Mouse (Mus musculus) CH12.LX (cell line): ENCODE data around the gene Sf3a1. TPM values are rescaled to one million over a fixed set of nuclear protein-coding genes. Genes with fewer than 3 reads are reported as not detected.

ENCODE experiments used
- DNase-seq: peaks from one replicate; pipeline ENCODE4 v3.0.0-alpha.2; 2013; ENCODE audit errors: extremely low read depth
- H3K27ac ChIP-seq: 2 replicates; pipeline ENCODE4 v1.5.1; 2012; ENCODE audit warnings: low read depth, mild to moderate bottlenecking, control low read depth, moderate library complexity; ENCODE audit not compliant: insufficient read depth
- H3K27me3 ChIP-seq: replicated peaks from 2 replicates; pipeline ENCODE3; 2012; ENCODE audit warnings: inconsistent platforms
- H3K36me3 ChIP-seq, 2 experiments: replicated peaks in 1 of 2; 2 replicates each; pipeline versions ENCODE3 to v1.6.1; 2012; ENCODE audit warnings: inconsistent platforms in 1 of 2, low read length in 1 of 2, mild to moderate bottlenecking in 1 of 2, mixed read lengths in 1 of 2, moderate library complexity in 1 of 2; ENCODE audit not compliant: control insufficient read depth in 1 of 2, insufficient read depth in 1 of 2
- H3K4me1 ChIP-seq, 2 experiments: 2 replicates each; pipeline ENCODE4 v1.6.1; 2012; ENCODE audit warnings: inconsistent platforms in 1 of 2, moderate library complexity in 1 of 2; ENCODE audit not compliant: insufficient read depth in 2 of 2, control insufficient read depth in 1 of 2
- H3K4me2 ChIP-seq: 2 replicates; pipeline ENCODE4 v1.6.1; 2012; ENCODE audit warnings: low read depth, mild to moderate bottlenecking, control low read depth; ENCODE audit not compliant: poor library complexity, insufficient read depth, severe bottlenecking
- H3K4me3 ChIP-seq, 3 experiments: fragments of 150-350 bp in 1 of 3; sonication (generic) in 1 of 3; replicated peaks in 1 of 3; 2 replicates each; pipeline versions ENCODE3 to v1.5.1; 2011 to 2012; ENCODE audit warnings: low read depth in 2 of 3, low read length in 2 of 3, mild to moderate bottlenecking in 2 of 3, moderate library complexity in 2 of 3, control low read depth in 1 of 3, improper control_type of control experiment in 1 of 3, inconsistent platforms in 1 of 3, mixed read lengths in 1 of 3; ENCODE audit not compliant: poor library complexity in 1 of 3
- H3K79me2 ChIP-seq: replicated peaks from 2 replicates; pipeline ENCODE4 v1.6.1; 2012; ENCODE audit warnings: mild to moderate bottlenecking, moderate library complexity; ENCODE audit not compliant: control insufficient read depth, poor library complexity, insufficient read depth, severe bottlenecking; ENCODE audit errors: extremely low read depth
- H3K9ac ChIP-seq: 2 replicates; pipeline ENCODE4 v1.6.1; 2012; ENCODE audit warnings: low read depth, mild to moderate bottlenecking, control low read depth, moderate library complexity; ENCODE audit not compliant: insufficient read depth
- H3K9me3 ChIP-seq: replicated peaks from 2 replicates; pipeline ENCODE3; 2012; ENCODE audit warnings: low read length, inconsistent platforms, mixed read lengths
- BHLHE40 ChIP-seq: IDR thresholded peaks from 2 replicates; pipeline ENCODE4 v1.6.1; 2011; ENCODE audit warnings: mild to moderate bottlenecking, low read depth, low read length, improper control_type of control experiment
- CHD2 ChIP-seq: IDR thresholded peaks from 2 replicates; pipeline ENCODE4 v1.6.1; 2011; ENCODE audit warnings: low read length, improper control_type of control experiment
- CTCF ChIP-seq, 2 experiments: IDR thresholded peaks in 1 of 2; conservative IDR thresholded peaks in 1 of 2; 2 replicates each; pipeline ENCODE4 v1.5.1; 2011 to 2012; ENCODE audit warnings: low read depth in 2 of 2, low read length in 2 of 2, improper control_type of control experiment in 1 of 2, inconsistent platforms in 1 of 2, mild to moderate bottlenecking in 1 of 2, moderate library complexity in 1 of 2
- E2F4 ChIP-seq: IDR thresholded peaks from 2 replicates; pipeline ENCODE4 v1.6.1; 2011; ENCODE audit warnings: low read depth, low read length, improper control_type of control experiment; ENCODE audit not compliant: insufficient replicate concordance
- ELF1 ChIP-seq: IDR thresholded peaks from 2 replicates; pipeline ENCODE4 v1.6.1; 2014; ENCODE audit warnings: low read depth, mild to moderate bottlenecking, inconsistent platforms, low read length, improper control_type of control experiment
- ETS1 ChIP-seq: conservative IDR thresholded peaks from 2 replicates; pipeline ENCODE4 v1.6.1; 2012; ENCODE audit warnings: low read depth, mild to moderate bottlenecking, inconsistent platforms, low read length, improper control_type of control experiment, moderate library complexity
- HCFC1 ChIP-seq: IDR thresholded peaks from 2 replicates; pipeline ENCODE4 v1.6.1; 2012; ENCODE audit warnings: low read depth, mild to moderate bottlenecking, inconsistent platforms, low read length, improper control_type of control experiment
- JUND ChIP-seq: conservative IDR thresholded peaks from 2 replicates; pipeline ENCODE4 v1.6.1; 2011; ENCODE audit warnings: low read depth, low read length, improper control_type of control experiment
- KAT2A ChIP-seq: IDR thresholded peaks from 2 replicates; pipeline ENCODE4 v1.6.1; 2012; ENCODE audit warnings: low read length, improper control_type of control experiment, inconsistent platforms; ENCODE audit not compliant: insufficient replicate concordance
- MAX ChIP-seq: IDR thresholded peaks from 2 replicates; pipeline ENCODE4 v1.6.1; 2011; ENCODE audit warnings: low read length, improper control_type of control experiment
- MAZ ChIP-seq: IDR thresholded peaks from 2 replicates; pipeline ENCODE4 v1.6.1; 2012; ENCODE audit warnings: low read depth, mild to moderate bottlenecking, inconsistent platforms, low read length, improper control_type of control experiment, moderate library complexity
- MEF2A ChIP-seq: IDR thresholded peaks from 2 replicates; pipeline ENCODE4 v1.6.1; 2014; ENCODE audit warnings: low read depth, mild to moderate bottlenecking, inconsistent platforms, low read length, improper control_type of control experiment, borderline replicate concordance
- MXI1 ChIP-seq: IDR thresholded peaks from 2 replicates; pipeline ENCODE4 v1.6.1; 2011; ENCODE audit warnings: mild to moderate bottlenecking, low read depth, low read length, improper control_type of control experiment
- NELFE ChIP-seq: IDR thresholded peaks from 2 replicates; pipeline ENCODE4 v1.6.1; 2011; ENCODE audit warnings: low read depth, low read length, improper control_type of control experiment
- NRF1 ChIP-seq: IDR thresholded peaks from 2 replicates; pipeline ENCODE4 v1.6.1; 2014; ENCODE audit warnings: low read depth, mild to moderate bottlenecking, inconsistent platforms, low read length, improper control_type of control experiment, moderate library complexity
- POLR2A ChIP-seq: IDR thresholded peaks from 2 replicates; pipeline ENCODE4 v1.6.1; 2011; ENCODE audit warnings: low read depth, mild to moderate bottlenecking, improper control_type of control experiment, low read length
- POLR2AphosphoS2 ChIP-seq: IDR thresholded peaks from 2 replicates; pipeline ENCODE4 v1.6.1; 2011; ENCODE audit warnings: low read depth, low read length, improper control_type of control experiment
- RAD21 ChIP-seq: IDR thresholded peaks from 2 replicates; pipeline ENCODE4 v1.6.1; 2011; ENCODE audit warnings: low read depth, mild to moderate bottlenecking, low read length, improper control_type of control experiment, moderate library complexity
- SIN3A ChIP-seq: IDR thresholded peaks from 2 replicates; pipeline ENCODE4 v1.6.1; 2012; ENCODE audit warnings: low read length, improper control_type of control experiment, inconsistent platforms
- SMC3 ChIP-seq: IDR thresholded peaks from 2 replicates; pipeline ENCODE4 v1.6.1; 2011; ENCODE audit warnings: low read depth, low read length, improper control_type of control experiment
- TCF12 ChIP-seq: IDR thresholded peaks from 2 replicates; pipeline ENCODE4 v1.6.1; 2014; ENCODE audit warnings: low read depth, mild to moderate bottlenecking, inconsistent platforms, low read length, improper control_type of control experiment
- UBTF ChIP-seq: IDR thresholded peaks from 2 replicates; pipeline ENCODE4 v1.6.1; 2012; ENCODE audit warnings: low read depth, mild to moderate bottlenecking, inconsistent platforms, low read length, improper control_type of control experiment, moderate library complexity
- USF1 ChIP-seq: IDR thresholded peaks from 2 replicates; pipeline ENCODE4 v1.6.1; 2014; ENCODE audit warnings: low read depth, mild to moderate bottlenecking, inconsistent platforms, low read length, improper control_type of control experiment
- USF2 ChIP-seq: conservative IDR thresholded peaks from 2 replicates; pipeline ENCODE4 v1.6.1; 2011; ENCODE audit warnings: low read depth, low read length, improper control_type of control experiment
- ZC3H11A ChIP-seq: IDR thresholded peaks from 2 replicates; pipeline ENCODE4 v1.6.1; 2012; ENCODE audit warnings: low read depth, mild to moderate bottlenecking, inconsistent platforms, low read length, improper control_type of control experiment
- ZKSCAN1 ChIP-seq: IDR thresholded peaks from 2 replicates; pipeline ENCODE4 v1.6.1; 2012; ENCODE audit warnings: low read depth, inconsistent platforms, low read length, improper control_type of control experiment, borderline replicate concordance
- ZMIZ1 ChIP-seq: IDR thresholded peaks from 2 replicates; pipeline ENCODE4 v1.6.1; 2012; ENCODE audit warnings: low read depth, mild to moderate bottlenecking, inconsistent platforms, low read length, improper control_type of control experiment
- dilution Hi-C: fragments of 300-500 bp; cut with MboI; formaldehyde crosslinking; loops from 2 replicates; pipeline ENCODE4 v1.14.3; 2020; ENCODE audit warnings: low sequenced_read_pairs; ENCODE audit not compliant: extremely low pct_unique_long_range_greater_than_20kb, extremely low pct_ligation_motif_present
- in situ Hi-C: fragments of 300-500 bp; cut with MboI; formaldehyde crosslinking; loops from 3 replicates; pipeline ENCODE4 v1.14.3; 2019; ENCODE audit warnings: low sequenced_read_pairs, low pct_ligation_motif_present, low pct_unique_long_range_greater_than_20kb, mixed read lengths
- polyA plus RNA-seq: library from polyadenylated mRNA; unstranded; fragments of >175 nt; gene quantifications from 2 replicates; pipeline ENCODE4 v1.2.1, GENCODE M21; 2012; ENCODE audit warnings: low read depth; ENCODE audit not compliant: insufficient read length
- total RNA-seq, 2 experiments: library from RNA; depleted of rRNA; stranded (reverse); fragments of 300-350 nt in 1 of 2; fragments of >200 nt in 1 of 2; gene quantifications; 2 replicates each; pipeline ENCODE4 v1.2.3; 2012 to 2014

Gene Sf3a1
- total and polyA plus RNA-seq, 3 experiments, result 29.5 to 97.6 (median 46.5) TPM

GRCm38 (mm10) chr11:4190677-4191076, 30.5 kb downstream of the Sf3a1 start:
- Histone ChIP-seq H3K9ac (no peak overlapping the region), H3K36me3 (peaks cover 0 to 38% of the 10 kb centered on the region in 2 experiments), H3K27me3 (no peaks in the 10 kb centered on the region), H3K4me3 (no peak overlapping the region), H3K9me3 (no peaks in the 10 kb centered on the region), H3K79me2 (peaks cover 24% of the 10 kb centered on the region), H3K4me2 (no peak overlapping the region), H3K4me1 (peaks cover 21 to 84% of the 10 kb centered on the region in 2 experiments), H3K27ac (no peak overlapping the region)
- no peak for DNase-seq
- in situ Hi-C loops (no loop called here), dilution Hi-C loops (no loop called here)
- no peak for TF ChIP-seq KAT2A
- no peak for TF ChIP-seq NRF1
- no peak for TF ChIP-seq E2F4
- TF ChIP-seq MAX, result no peak
- TF ChIP-seq BHLHE40, result no peak
- no peak for TF ChIP-seq MAZ
- TF ChIP-seq USF2, result no peak
- no peak for TF ChIP-seq RAD21
- no peak for TF ChIP-seq SMC3
- no peak for TF ChIP-seq MEF2A
- TF ChIP-seq TCF12, result no peak
- TF ChIP-seq NELFE, result no peak
- TF ChIP-seq CTCF (conservative IDR thresholded peaks at IDR 0.05 in 1 of 2, IDR thresholded peaks at IDR 0.05 in 1 of 2; ENCODE audit: low read depth in 2 of 2, low read length in 2 of 2), result no peak
- TF ChIP-seq JUND, result no peak
- no peak for TF ChIP-seq POLR2AphosphoS2
- no peak for TF ChIP-seq SIN3A
- no peak for TF ChIP-seq USF1

GRCm38 (mm10) chr11:4192757-4193156, 32.6 kb downstream of the Sf3a1 start:
- H3K9me3 ChIP-seq, result no peaks in the 10 kb centered on the region
- no peak for TF ChIP-seq MXI1
- TF ChIP-seq E2F4, result no peak
- no peak for TF ChIP-seq ETS1
- no peak for TF ChIP-seq SMC3
- TF ChIP-seq UBTF, result no peak
- TF ChIP-seq NRF1, result no peak
- no peak for TF ChIP-seq CTCF (conservative IDR thresholded peaks at IDR 0.05 in 1 of 2, IDR thresholded peaks at IDR 0.05 in 1 of 2; ENCODE audit: low read depth in 2 of 2, low read length in 2 of 2)
- no peak for TF ChIP-seq MEF2A
- no peak for TF ChIP-seq ZC3H11A
- no peak for TF ChIP-seq HCFC1
- TF ChIP-seq CHD2, result no peak
- no peak for TF ChIP-seq ELF1
- no peak for TF ChIP-seq MAZ
- no peak for TF ChIP-seq RAD21
- TF ChIP-seq ZMIZ1, result no peak
- TF ChIP-seq ZKSCAN1, result no peak
- TF ChIP-seq POLR2A, result no peak
- TF ChIP-seq USF1, result no peak
- TF ChIP-seq, all 38 proteins: peak for 0
- in situ Hi-C loops, result no loop called here
- H3K36me3 ChIP-seq, result peaks cover 0 to 41% of the 10 kb centered on the region in 2 experiments
- H3K27ac ChIP-seq, result no peak overlapping the region
- H3K4me1 ChIP-seq, result peaks cover 36 to 96% of the 10 kb centered on the region in 2 experiments
- no peaks in the 10 kb centered on the region for H3K27me3 ChIP-seq
- DNase-seq, result no peak
- H3K9ac ChIP-seq, result no peak overlapping the region
- H3K4me3 ChIP-seq, result no peak overlapping the region
- peaks cover 20% of the 10 kb centered on the region for H3K79me2 ChIP-seq
- H3K4me2 ChIP-seq, result no peak overlapping the region
- dilution Hi-C loops, result no loop called here
